Mouse (Mus musculus) myocyte (in vitro differentiated cells): ENCODE measurements at regions not wholly inside any gene's neighbourhood (a gene's known extent, or its start where the extent isn't known, plus 50 kb on each side); places are given as distances from the start of the nearest gene placed in this dataset.

Experiments
- H3K27me3 ChIP-seq: one replicate; pipeline ENCODE4 v1.6.1; 2011; ENCODE audit not compliant: control insufficient read depth, insufficient read depth, insufficient read length
- H3K36me3 ChIP-seq: one replicate; pipeline ENCODE4 v1.6.1; 2011; ENCODE audit not compliant: control insufficient read depth, insufficient read depth
- H3K4me2 ChIP-seq: one replicate; pipeline ENCODE4 v1.6.1; 2011; ENCODE audit warnings: low read depth, control low read depth
- H3K4me3 ChIP-seq: one replicate; pipeline ENCODE4 v1.5.1; 2011; ENCODE audit warnings: mild to moderate bottlenecking, control low read depth, moderate library complexity
- H3K79me2 ChIP-seq: one replicate; pipeline ENCODE4 v1.6.1; 2011; ENCODE audit not compliant: control insufficient read depth, insufficient read depth
- H3ac ChIP-seq: one replicate; pipeline ENCODE4 v1.6.1; 2011; ENCODE audit not compliant: control insufficient read depth, insufficient read length
- CEBPB ChIP-seq: IDR thresholded peaks from 2 replicates; pipeline ENCODE4 v1.6.1; 2011; ENCODE audit warnings: mild to moderate bottlenecking, moderate library complexity; ENCODE audit not compliant: poor library complexity, insufficient read depth, severe bottlenecking
- E2F4 ChIP-seq: IDR thresholded peaks from one replicate; pipeline ENCODE4 v1.6.1; 2011; ENCODE audit warnings: mild to moderate bottlenecking, control low read depth, moderate library complexity; ENCODE audit not compliant: insufficient read depth
- MAX ChIP-seq: IDR thresholded peaks from one replicate; pipeline ENCODE4 v1.6.1; 2011; ENCODE audit warnings: low read depth, mild to moderate bottlenecking, control low read depth
- MYOD1 ChIP-seq, 3 experiments: IDR thresholded peaks; one replicate each; pipeline ENCODE4 v1.6.1; 2011; ENCODE audit warnings: control low read depth in 2 of 3, low read depth in 2 of 3, mild to moderate bottlenecking in 2 of 3, moderate library complexity in 1 of 3; ENCODE audit not compliant: insufficient read length in 2 of 3, control insufficient read depth in 1 of 3
- MYOG ChIP-seq, 3 experiments: IDR thresholded peaks; one replicate each; pipeline ENCODE4 v1.6.1; 2011; ENCODE audit warnings: control low read depth in 2 of 3, low read depth in 2 of 3, mild to moderate bottlenecking in 2 of 3; ENCODE audit not compliant: insufficient read length in 2 of 3, control insufficient read depth in 1 of 3, insufficient read depth in 1 of 3
- POLR2A ChIP-seq: IDR thresholded peaks from one replicate; pipeline ENCODE4 v1.6.1; 2011; ENCODE audit warnings: low read depth, mild to moderate bottlenecking, control low read depth, moderate library complexity; ENCODE audit not compliant: insufficient read length
- POLR2AphosphoS2 ChIP-seq: IDR thresholded peaks from one replicate; pipeline ENCODE4 v1.6.1; 2011; ENCODE audit warnings: low read depth, control low read depth; ENCODE audit not compliant: insufficient read length
- REST ChIP-seq: IDR thresholded peaks from one replicate; pipeline ENCODE4 v1.6.1; 2011; ENCODE audit warnings: mild to moderate bottlenecking, control low read depth, moderate library complexity; ENCODE audit not compliant: insufficient read depth, insufficient read length
- SRF ChIP-seq: IDR thresholded peaks from one replicate; pipeline ENCODE4 v1.6.1; 2011; ENCODE audit warnings: low read depth; ENCODE audit not compliant: control insufficient read depth, insufficient read length
- TCF12 ChIP-seq: IDR thresholded peaks from one replicate; pipeline ENCODE4 v1.6.1; 2011; ENCODE audit warnings: mild to moderate bottlenecking, control low read depth; ENCODE audit not compliant: poor library complexity, insufficient read depth, severe bottlenecking
- TCF3 ChIP-seq: IDR thresholded peaks from one replicate; pipeline ENCODE4 v1.6.1; 2011; ENCODE audit warnings: low read depth, control low read depth; ENCODE audit not compliant: insufficient read length
- USF1 ChIP-seq: IDR thresholded peaks from one replicate; pipeline ENCODE4 v1.6.1; 2011; ENCODE audit warnings: low read depth, mild to moderate bottlenecking, control low read depth, moderate library complexity

DNA sequence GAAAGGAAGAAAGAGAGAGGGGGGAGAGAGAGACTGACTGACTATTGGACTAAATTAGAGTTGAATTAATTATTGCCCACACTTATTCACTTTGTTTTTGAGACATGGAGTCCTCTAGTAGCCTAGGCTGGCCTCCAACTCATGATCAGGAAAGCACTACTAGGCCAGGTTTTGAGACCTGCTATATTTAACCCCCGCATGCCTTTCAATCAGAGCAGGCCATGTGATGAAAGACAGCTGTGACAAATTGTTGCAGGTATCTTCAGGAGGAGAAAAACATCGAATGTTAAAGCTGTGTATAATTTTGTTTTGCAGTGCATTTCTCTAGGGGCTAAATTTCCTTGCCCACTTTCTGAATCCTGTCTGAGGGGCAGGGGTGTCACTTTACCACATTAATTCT, 53.1 kb upstream of the Lrig2 start:
- Histone ChIP-seq H3ac (no peak overlapping the region), H3K36me3 (no peaks in the 10 kb centered on the region), H3K4me2 (no peak overlapping the region), H3K79me2 (no peaks in the 10 kb centered on the region), H3K4me3 (no peak overlapping the region), H3K27me3 (no peaks in the 10 kb centered on the region)
- TF ChIP-seq SRF, result no peak

DNA sequence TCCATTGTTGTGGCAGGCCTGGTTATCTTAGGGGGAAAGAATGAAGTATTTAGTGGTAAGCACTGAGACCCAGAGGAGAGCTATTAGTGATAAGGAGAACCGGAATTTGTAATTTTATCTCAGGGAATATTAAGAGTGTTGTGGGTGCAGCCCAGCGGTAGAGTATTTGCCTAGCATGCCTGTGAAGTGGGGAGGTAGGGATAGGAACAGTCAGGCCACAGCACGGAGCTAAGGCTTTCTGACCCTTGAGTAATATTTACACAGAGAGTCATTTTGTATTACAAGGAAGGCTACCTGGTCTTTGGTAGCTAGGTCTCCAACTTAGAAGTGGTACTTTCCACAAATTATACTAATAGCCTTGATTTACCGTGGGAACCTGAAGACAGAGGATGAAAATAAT, 49.8 kb upstream of the Lrig2 start:
- H3K4me3 ChIP-seq, result no peak overlapping the region
- H3K79me2 ChIP-seq, result no peaks in the 10 kb centered on the region
- no peaks in the 10 kb centered on the region for H3K36me3 ChIP-seq
- TF ChIP-seq MAX, result no peak
- TF ChIP-seq CEBPB, result no peak
- TF ChIP-seq MYOD1 (IDR thresholded peaks at IDR 0.05; ENCODE audit: control insufficient read depth in 1 of 3, insufficient read length in 2 of 3, low read depth in 2 of 3), result no peak
- no peak for TF ChIP-seq TCF12
- no peak for TF ChIP-seq MYOG (IDR thresholded peaks at IDR 0.05; ENCODE audit: control insufficient read depth in 1 of 3, insufficient read depth in 1 of 3, insufficient read length in 2 of 3, low read depth in 2 of 3)
- no peak for TF ChIP-seq SRF
- TF ChIP-seq POLR2A, result no peak
- TF ChIP-seq REST, result no peak
- TF ChIP-seq POLR2AphosphoS2, result no peak
- TF ChIP-seq E2F4, result no peak
- TF ChIP-seq TCF3, result no peak
- TF ChIP-seq USF1, result no peak
- no peak overlapping the region for H3ac ChIP-seq
- H3K4me2 ChIP-seq, result no peak overlapping the region
- no peaks in the 10 kb centered on the region for H3K27me3 ChIP-seq
